Mouse (Mus musculus): ENCODE results near the gene Atl1. TPM values are rescaled to one million over a fixed set of nuclear protein-coding genes. Genes with fewer than 3 reads are reported as not detected.

The Atl1 gene
- polyA plus RNA-seq, 1 experiment, result 108 TPM

- no peak overlapping the region for H3K27ac ChIP-seq (ENCODE audit: insufficient read depth, low read length)
- TF ChIP-seq CTCF (IDR thresholded peaks at IDR 0.05; ENCODE audit: extremely low read depth, insufficient read depth, low read length) (no peak), POLR2A (IDR thresholded peaks at IDR 0.05; ENCODE audit: extremely low read depth, insufficient read depth, low read length) (no peak)
- H3K4me3 ChIP-seq (ENCODE audit: insufficient read depth, low read length), result no peak overlapping the region
- H3K4me1 ChIP-seq (ENCODE audit: control insufficient read depth, insufficient read depth, low read length), result peaks cover 2% of the 10 kb centered on the region; the same call in 1 of the 2 replicates
These were observed 93.1 kb downstream of the Atl1 start for GRCm38 (mm10) chr12:69985546-69985945.

DNA sequence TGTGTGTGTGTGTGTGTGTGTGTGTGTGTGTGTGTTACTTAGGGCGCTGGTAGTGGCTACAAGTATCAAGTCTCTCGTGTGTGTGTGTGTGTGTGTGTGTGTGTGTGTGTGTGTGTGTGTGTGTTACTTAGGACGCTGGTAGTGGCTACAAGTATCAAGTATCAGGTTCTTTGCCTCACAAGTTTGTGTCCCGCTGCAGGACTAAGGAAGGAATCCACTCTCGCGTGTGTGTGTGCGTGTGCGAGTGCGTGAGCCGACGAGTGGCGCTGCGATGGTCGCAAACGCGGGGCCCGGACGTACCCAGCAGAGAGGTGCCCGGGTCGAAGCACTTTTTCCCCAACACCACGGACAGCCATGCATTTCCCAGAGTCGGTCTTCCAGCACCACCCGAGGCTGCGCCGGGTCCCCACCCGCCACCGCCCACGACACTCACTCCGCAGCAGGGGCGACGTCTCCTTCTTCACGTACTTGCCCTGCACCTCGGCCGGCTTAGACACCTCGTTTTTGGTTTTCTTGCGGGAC is 93.9 kb downstream of the Atl1 start:
- Histone ChIP-seq H3K27ac (ENCODE audit: insufficient read depth, low read length) (peak overlapping the region; percentile 75), H3K4me3 (ENCODE audit: insufficient read depth, low read length) (peak overlapping the region; percentile 91), H3K4me1 (ENCODE audit: control insufficient read depth, insufficient read depth, low read length) (peaks cover 2% of the 10 kb centered on the region; the same call in 1 of the 2 replicates)
- no peak for TF ChIP-seq POLR2A (IDR thresholded peaks at IDR 0.05; ENCODE audit: extremely low read depth, insufficient read depth, low read length)

GRCm38 (mm10) chr12:69986786-69987497 is 94.5 kb downstream of the Atl1 start, which contains the start of gene Sav1:
TSS of gene Sav1 (minus strand) at chr12:69987002.
- H3K4me3 ChIP-seq (ENCODE audit: insufficient read depth, low read length), result peak within 1 kb of the TSS; percentile 91
- TF ChIP-seq CTCF (IDR thresholded peaks at IDR 0.05; ENCODE audit: extremely low read depth, insufficient read depth, low read length) (no peak), POLR2A (IDR thresholded peaks at IDR 0.05; ENCODE audit: extremely low read depth, insufficient read depth, low read length) (peak; percentile 66)
- peak within 1 kb of the TSS; percentile 82 for H3K27ac ChIP-seq (ENCODE audit: insufficient read depth, low read length)
- peaks cover 2% of the 10 kb centered on the region; the same call in 1 of the 2 replicates for H3K4me1 ChIP-seq (ENCODE audit: control insufficient read depth, insufficient read depth, low read length)

GRCm38 (mm10) chr12:69995382-69995781 is 103.0 kb downstream of the Atl1 start:
- no peak overlapping the region for H3K4me3 ChIP-seq (ENCODE audit: insufficient read depth, low read length)
- TF ChIP-seq CTCF (IDR thresholded peaks at IDR 0.05; ENCODE audit: extremely low read depth, insufficient read depth, low read length) (no peak), POLR2A (IDR thresholded peaks at IDR 0.05; ENCODE audit: extremely low read depth, insufficient read depth, low read length) (no peak)
- H3K4me1 ChIP-seq (ENCODE audit: control insufficient read depth, insufficient read depth, low read length), result no peaks in the 10 kb centered on the region
- H3K27ac ChIP-seq (ENCODE audit: insufficient read depth, low read length), result no peak overlapping the region

DNA sequence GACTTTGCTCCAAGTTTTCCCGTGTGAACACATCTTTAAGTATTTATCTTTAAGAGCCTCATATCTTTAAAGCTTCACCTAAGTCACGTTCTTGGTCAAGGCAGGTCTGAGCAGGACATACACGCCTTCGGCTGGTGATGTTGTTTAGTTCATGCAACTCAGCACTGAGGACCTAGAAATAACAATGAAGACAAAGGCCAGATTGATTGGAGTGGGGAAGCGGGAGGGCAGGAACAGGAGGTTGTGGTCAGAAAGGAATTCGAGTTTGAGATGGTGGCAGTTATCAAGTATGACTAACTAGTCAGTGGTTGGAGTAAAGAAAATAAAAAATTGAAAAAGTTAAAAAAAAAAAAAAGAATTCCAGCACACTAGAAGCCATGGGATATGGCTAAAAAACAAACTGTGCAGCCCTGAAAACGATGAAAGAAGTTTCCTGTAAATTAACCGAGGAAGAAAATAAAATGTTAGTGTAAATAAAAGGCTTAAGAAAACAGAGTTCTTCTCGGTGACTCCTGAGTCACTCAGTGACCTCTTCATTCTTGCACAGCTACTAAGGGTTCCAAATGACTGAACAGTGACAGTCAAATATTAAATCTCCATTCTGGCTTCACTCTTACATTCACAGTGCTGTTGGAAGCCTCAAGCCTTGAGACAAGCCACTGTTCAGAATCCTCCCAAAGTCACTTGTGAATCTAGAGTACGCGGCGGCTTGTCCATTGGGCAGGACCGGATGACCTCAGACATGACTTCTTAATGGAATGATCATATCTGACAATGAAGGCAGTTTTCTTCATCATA is 106.0 kb downstream of the Atl1 start:
- H3K4me3 ChIP-seq (ENCODE audit: insufficient read depth, low read length), result no peak overlapping the region
- no peaks in the 10 kb centered on the region for H3K4me1 ChIP-seq (ENCODE audit: control insufficient read depth, insufficient read depth, low read length)
- no peak for TF ChIP-seq POLR2A (IDR thresholded peaks at IDR 0.05; ENCODE audit: extremely low read depth, insufficient read depth, low read length)
- TF ChIP-seq CTCF (IDR thresholded peaks at IDR 0.05; ENCODE audit: extremely low read depth, insufficient read depth, low read length), result no peak
- no peak overlapping the region for H3K27ac ChIP-seq (ENCODE audit: insufficient read depth, low read length)

DNA sequence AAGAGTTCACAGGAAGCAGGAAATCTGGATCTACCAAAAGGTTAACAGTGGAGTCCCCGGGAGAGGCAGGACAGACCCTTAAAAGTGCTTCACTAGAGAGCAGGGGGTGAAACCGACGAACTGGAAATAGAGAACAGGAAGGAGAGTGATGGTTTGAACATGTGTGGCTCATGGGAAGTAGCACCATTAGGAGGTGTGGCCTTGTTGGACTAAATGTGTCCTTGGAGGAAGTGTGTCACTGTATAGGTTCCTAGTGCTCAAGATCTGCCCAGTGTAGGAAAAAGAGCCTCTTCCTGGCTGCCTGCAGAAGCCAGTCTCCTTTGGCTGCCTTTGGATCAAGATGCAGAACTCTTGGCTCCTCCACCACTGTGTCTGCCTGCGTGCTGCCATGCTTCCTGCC is 112.7 kb downstream of the Atl1 start:
- Histone ChIP-seq H3K4me1 (ENCODE audit: control insufficient read depth, insufficient read depth, low read length) (no peaks in the 10 kb centered on the region), H3K4me3 (ENCODE audit: insufficient read depth, low read length) (no peak overlapping the region), H3K27ac (ENCODE audit: insufficient read depth, low read length) (no peak overlapping the region)
- no peak for TF ChIP-seq POLR2A (IDR thresholded peaks at IDR 0.05; ENCODE audit: extremely low read depth, insufficient read depth, low read length)
- TF ChIP-seq CTCF (IDR thresholded peaks at IDR 0.05; ENCODE audit: extremely low read depth, insufficient read depth, low read length), result no peak

DNA sequence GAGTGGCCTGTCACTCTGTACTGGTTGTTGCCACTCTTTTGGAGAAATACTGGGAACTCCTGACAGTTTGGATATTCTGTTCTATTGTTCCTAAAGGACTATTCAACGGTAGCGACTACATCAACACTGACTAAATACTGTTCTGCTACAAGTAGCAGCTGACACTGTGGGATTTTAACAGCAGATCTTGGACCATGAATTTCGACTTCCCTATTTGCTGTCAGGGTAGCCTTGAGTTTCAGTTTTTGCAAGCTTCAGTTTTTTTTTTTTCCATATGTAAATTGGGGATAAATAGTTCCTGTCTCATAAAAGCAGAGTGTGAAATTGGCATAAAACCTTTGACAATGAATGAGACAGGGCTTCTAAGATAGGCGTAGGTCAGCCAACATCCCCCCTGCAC is 117.9 kb downstream of the Atl1 start:
- Histone ChIP-seq H3K27ac (ENCODE audit: insufficient read depth, low read length) (no peak overlapping the region), H3K4me3 (ENCODE audit: insufficient read depth, low read length) (no peak overlapping the region), H3K4me1 (ENCODE audit: control insufficient read depth, insufficient read depth, low read length) (no peaks in the 10 kb centered on the region)
- TF ChIP-seq POLR2A (IDR thresholded peaks at IDR 0.05; ENCODE audit: extremely low read depth, insufficient read depth, low read length) (no peak), CTCF (IDR thresholded peaks at IDR 0.05; ENCODE audit: extremely low read depth, insufficient read depth, low read length) (no peak)

DNA sequence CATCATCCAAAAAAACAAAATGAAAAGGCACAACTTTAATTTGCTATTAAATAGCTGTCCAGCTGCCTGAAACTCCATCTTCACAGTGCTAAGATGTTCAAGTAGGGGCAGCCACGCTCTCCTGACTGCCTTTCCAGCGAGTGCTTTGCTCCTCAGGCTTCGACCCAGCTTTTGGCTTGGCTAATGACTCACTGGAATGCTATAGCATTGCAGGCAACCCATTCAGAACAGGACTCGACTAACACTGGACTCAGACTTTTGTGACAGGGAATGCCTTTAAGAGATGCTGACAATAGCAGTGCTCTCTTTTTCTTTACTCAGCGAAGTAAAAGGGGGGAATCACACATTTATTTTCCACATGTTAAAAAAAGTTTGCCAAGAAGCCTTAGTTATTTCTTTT is 119.3 kb downstream of the Atl1 start:
- no peak for TF ChIP-seq POLR2A (IDR thresholded peaks at IDR 0.05; ENCODE audit: extremely low read depth, insufficient read depth, low read length)
- TF ChIP-seq CTCF (IDR thresholded peaks at IDR 0.05; ENCODE audit: extremely low read depth, insufficient read depth, low read length), result no peak
- Histone ChIP-seq H3K27ac (ENCODE audit: insufficient read depth, low read length) (no peak overlapping the region), H3K4me3 (ENCODE audit: insufficient read depth, low read length) (no peak overlapping the region), H3K4me1 (ENCODE audit: control insufficient read depth, insufficient read depth, low read length) (no peaks in the 10 kb centered on the region)

DNA sequence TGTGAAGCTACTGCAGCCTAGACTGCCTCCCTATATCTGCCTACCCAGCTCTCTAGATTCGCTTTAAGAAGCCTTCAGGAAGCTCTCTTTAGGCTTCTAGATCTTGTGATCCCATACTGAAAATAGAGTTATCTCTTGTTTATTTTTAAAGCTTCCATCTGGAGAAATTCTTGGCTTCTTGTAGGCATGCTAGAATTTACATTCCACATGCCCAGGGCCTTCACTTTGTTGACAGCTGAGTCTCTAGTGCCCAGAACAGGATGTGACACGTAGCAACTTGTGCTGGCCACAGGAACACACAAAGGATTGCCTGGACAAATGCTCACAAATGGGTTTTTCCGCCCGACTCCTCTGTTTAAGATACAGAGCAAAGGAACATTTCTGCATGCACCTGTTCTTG is 123.5 kb downstream of the Atl1 start:
- no peak overlapping the region for H3K4me3 ChIP-seq (ENCODE audit: insufficient read depth, low read length)
- H3K4me1 ChIP-seq (ENCODE audit: control insufficient read depth, insufficient read depth, low read length), result no peaks in the 10 kb centered on the region
- TF ChIP-seq POLR2A (IDR thresholded peaks at IDR 0.05; ENCODE audit: extremely low read depth, insufficient read depth, low read length) (no peak), CTCF (IDR thresholded peaks at IDR 0.05; ENCODE audit: extremely low read depth, insufficient read depth, low read length) (no peak)
- H3K27ac ChIP-seq (ENCODE audit: insufficient read depth, low read length), result 0 out of 2 replicates have a peak overlapping the region, but pooled peaks have one; percentile 42

Other genes with a start within 250 kb of the Atl1 start
- gene Sos2, start 210.8 kb upstream of the Atl1 start, polyA plus RNA-seq (2012; rRNA removed), result 32.1 and 35.0 TPM in 2 replicates
- 11.8 and 12.3 TPM in 2 replicates for gene L2hgdh, start 167.7 kb upstream of the Atl1 start, polyA plus RNA-seq (2012; rRNA removed)
- 30.2 and 34.9 TPM in 2 replicates for gene Atp5s, start 167.7 kb upstream of the Atl1 start, polyA plus RNA-seq (2012; rRNA removed)
- gene Cdkl1, start 101.3 kb upstream of the Atl1 start, polyA plus RNA-seq (2012; rRNA removed), result 13.3 and 19.4 TPM in 2 replicates
- 25.3 and 25.9 TPM in 2 replicates for gene Map4k5, start 586 bp downstream of the Atl1 start, polyA plus RNA-seq (2012; rRNA removed)
- 19.9 and 20.1 TPM in 2 replicates for gene Sav1, start 94.4 kb downstream of the Atl1 start, polyA plus RNA-seq (2012; rRNA removed)
- 31.2 and 31.6 TPM in 2 replicates for gene Nin, start 221.1 kb downstream of the Atl1 start, polyA plus RNA-seq (2012; rRNA removed)